Mouse (Mus musculus): ENCODE data around the gene Nelfe.
A peak's percentile ranks its signal among the peaks of the same experiment; 100 is the strongest.
"Not testable (repeated sequence)": the region's sequence is repeated elsewhere in the genome, so short reads cannot be mapped to it uniquely, and the experiment has no call there.

Nelfe gene

GRCm38 (mm10) chr17:34849722-34850516 lies at the start of gene Nelfe, which contains the start of gene Skiv2l:
TSS of gene Nelfe (plus strand) at chr17:34850391.
TSS of gene Skiv2l (minus strand) at chr17:34850210.
- DNase-seq (ENCODE audit: low read depth in 1 of 2, low spot score in 2 of 2): peak; percentile 93 to 97

GRCm38 (mm10) chr17:34800781-34801305 lies 49.3 kb upstream of the Nelfe start:
- DNase-seq (ENCODE audit: low read depth in 1 of 2, low spot score in 2 of 2): not testable (repeated sequence)

GRCm38 (mm10) chr17:34802756-34803155 lies 47.4 kb upstream of the Nelfe start:
- DNase-seq (ENCODE audit: low read depth in 1 of 2, low spot score in 2 of 2): not testable (repeated sequence)

GRCm38 (mm10) chr17:34803367-34803766 lies 46.8 kb upstream of the Nelfe start:
- DNase-seq (ENCODE audit: low read depth in 1 of 2, low spot score in 2 of 2): not testable (repeated sequence)

GRCm38 (mm10) chr17:34804301-34804700 lies 45.9 kb upstream of the Nelfe start, which contains the start of gene Cyp21a1:
TSS of gene Cyp21a1 (minus strand) at chr17:34804561.
- DNase-seq (ENCODE audit: low read depth in 1 of 2, low spot score in 2 of 2): not testable (repeated sequence)

GRCm38 (mm10) chr17:34804871-34805562 lies 45.2 kb upstream of the Nelfe start:
- DNase-seq (ENCODE audit: low read depth in 1 of 2, low spot score in 2 of 2): no peak

- DNase-seq (ENCODE audit: low read depth in 1 of 2, low spot score in 2 of 2): no peak
Measured at GRCm38 (mm10) chr17:34807176-34807575, 43.0 kb upstream of the Nelfe start.

- no peak for DNase-seq (ENCODE audit: low read depth in 1 of 2, low spot score in 2 of 2)
Measured at GRCm38 (mm10) chr17:34808599-34809205, 41.5 kb upstream of the Nelfe start.

- not testable (repeated sequence) for DNase-seq (ENCODE audit: low read depth in 1 of 2, low spot score in 2 of 2)
Measured at GRCm38 (mm10) chr17:34810411-34810810, 39.8 kb upstream of the Nelfe start.

GRCm38 (mm10) chr17:34810811-34811210 lies 39.4 kb upstream of the Nelfe start:
- not testable (repeated sequence) for DNase-seq (ENCODE audit: low read depth in 1 of 2, low spot score in 2 of 2)

GRCm38 (mm10) chr17:34811275-34811674 lies 38.9 kb upstream of the Nelfe start:
- no peak for DNase-seq (ENCODE audit: low read depth in 1 of 2, low spot score in 2 of 2)

- not testable (repeated sequence) for DNase-seq (ENCODE audit: low read depth in 1 of 2, low spot score in 2 of 2)
Measured at GRCm38 (mm10) chr17:34813747-34814146, 36.4 kb upstream of the Nelfe start.

GRCm38 (mm10) chr17:34814818-34815370 lies 35.3 kb upstream of the Nelfe start:
- no peak for DNase-seq (ENCODE audit: low read depth in 1 of 2, low spot score in 2 of 2)

- not testable (repeated sequence) for DNase-seq (ENCODE audit: low read depth in 1 of 2, low spot score in 2 of 2)
Measured at GRCm38 (mm10) chr17:34830776-34831175, 19.4 kb upstream of the Nelfe start.

GRCm38 (mm10) chr17:34836155-34836855 lies 13.9 kb upstream of the Nelfe start:
- DNase-seq (ENCODE audit: low read depth in 1 of 2, low spot score in 2 of 2): no peak

GRCm38 (mm10) chr17:34836856-34837221 lies 13.4 kb upstream of the Nelfe start, which contains the start of the genes Stk19 and Dxo:
TSS of gene Stk19 (minus strand) at chr17:34836945.
TSS of gene Dxo (plus strand) at chr17:34837019.
- DNase-seq (ENCODE audit: low read depth in 1 of 2, low spot score in 2 of 2): peak; percentile 81 to 90

- DNase-seq (ENCODE audit: low read depth in 1 of 2, low spot score in 2 of 2): no peak
Measured at GRCm38 (mm10) chr17:34837464-34838324, 12.5 kb upstream of the Nelfe start.

- DNase-seq (ENCODE audit: low read depth in 1 of 2, low spot score in 2 of 2): no peak
Measured at GRCm38 (mm10) chr17:34838785-34839184, 11.4 kb upstream of the Nelfe start.

GRCm38 (mm10) chr17:34840736-34841307 lies 9.4 kb upstream of the Nelfe start:
- DNase-seq (ENCODE audit: low read depth in 1 of 2, low spot score in 2 of 2): no peak
